Mouse (Mus musculus): ENCODE data around the gene Olfr56. TPM values are rescaled to one million over a fixed set of nuclear protein-coding genes. Genes with fewer than 3 reads are reported as not detected.
"Not testable (repeated sequence)": the region's sequence is repeated elsewhere in the genome, so short reads cannot be mapped to it uniquely, and the experiment has no call there.

Gene Olfr56
- polyA plus RNA-seq, 1 experiment from 2014 or later = not detected

DNA sequence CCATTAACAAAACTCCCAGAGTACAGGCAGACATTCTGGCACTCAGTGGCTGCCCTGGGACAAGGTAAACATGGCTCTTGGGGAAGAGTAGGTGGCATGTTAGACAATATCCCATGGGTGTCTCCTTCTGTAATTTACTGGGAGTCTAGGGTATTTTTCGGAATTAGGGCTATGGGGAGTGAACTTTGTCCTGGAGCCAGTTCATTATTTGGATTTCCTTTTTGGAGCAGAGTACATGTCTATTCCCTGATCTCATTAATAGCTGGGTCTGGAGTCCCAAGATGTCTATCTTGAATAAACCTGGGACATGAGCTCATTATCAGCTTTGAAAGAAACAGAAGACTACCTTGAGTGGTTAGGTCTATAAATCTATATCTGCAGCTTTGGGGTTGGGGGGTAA, 175.4 kb downstream of the Olfr56 start, which contains the start of gene Olfr1394:
Gene Olfr1394, plus strand, starts transcription at position 301 of the 400 bp plus-strand sequence.
- Histone ChIP-seq H3K4me3 (replicated peaks) (no peak within 1 kb of the TSS), H3K4me2 (replicated peaks) (no peak within 1 kb of the TSS), H3K27ac (no peak within 1 kb of the TSS), H3K4me1 (replicated peaks) (no peaks in the 10 kb centered on the region), H3K9ac (replicated peaks) (no peak within 1 kb of the TSS), H3K36me3 (no peaks in the 10 kb centered on the region), H3K27me3 (no peaks in the 10 kb centered on the region), H3K9me3 (no peaks in the 10 kb centered on the region)
- ATAC-seq = no peak
- WGBS = 93% methylated on average over 1 of the region's 1 CpGs

DNA sequence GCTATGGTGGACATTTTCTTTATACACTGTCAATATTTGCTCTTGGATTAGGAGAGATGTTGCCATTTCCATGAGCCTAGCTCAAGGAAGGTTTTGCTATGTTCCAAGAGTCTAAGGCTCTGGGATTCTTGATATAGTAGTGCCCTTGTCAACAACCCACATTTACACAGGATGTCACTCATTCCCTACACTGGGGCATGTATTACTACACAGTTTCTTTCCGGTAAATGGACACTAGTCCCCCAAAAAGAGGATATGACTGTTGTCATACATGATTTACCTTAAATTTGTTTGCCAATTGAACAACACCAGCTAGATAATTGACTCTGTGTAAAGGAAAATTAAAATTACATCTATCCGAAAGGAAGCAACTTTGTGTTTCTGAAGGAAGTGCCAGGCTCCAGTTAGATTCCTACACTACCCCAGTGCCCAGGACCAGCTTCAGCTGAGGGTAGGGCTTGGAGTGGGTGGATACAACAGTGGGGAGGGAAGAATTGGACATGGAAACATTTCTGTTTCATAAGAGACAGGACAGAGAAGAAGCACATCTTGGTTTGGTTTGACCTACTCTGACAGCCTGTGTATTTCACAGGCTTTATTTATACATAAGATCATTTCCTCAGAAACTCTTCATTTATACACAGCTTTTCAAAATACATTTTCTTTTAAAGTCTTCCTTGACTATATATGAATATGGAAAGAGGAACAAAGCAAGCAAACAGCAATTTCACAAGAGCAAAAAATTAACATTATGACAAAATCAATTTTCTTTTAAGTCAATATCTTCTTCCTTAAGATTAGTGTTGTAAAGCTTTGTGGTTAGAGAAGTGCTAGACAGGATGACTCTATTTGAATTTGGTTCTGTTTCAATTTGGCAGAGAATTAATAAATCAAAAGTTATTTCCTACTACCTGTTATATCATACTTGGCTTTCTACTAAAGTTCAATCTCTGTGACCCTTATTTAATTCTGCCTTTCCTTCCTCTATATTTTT, 178.4 kb downstream of the Olfr56 start:
- no peaks in the 10 kb centered on the region for H3K4me1 ChIP-seq (replicated peaks)
- no peaks in the 10 kb centered on the region for H3K27me3 ChIP-seq
- H3K9me3 ChIP-seq = no peaks in the 10 kb centered on the region
- WGBS = 91% methylated on average over 2 of the region's 2 CpGs
- no peak overlapping the region for H3K4me2 ChIP-seq (replicated peaks)
- H3K9ac ChIP-seq (replicated peaks) = no peak overlapping the region
- no peak for ATAC-seq
- H3K4me3 ChIP-seq (replicated peaks) = no peak overlapping the region
- H3K36me3 ChIP-seq = no peaks in the 10 kb centered on the region
- no peak overlapping the region for H3K27ac ChIP-seq

GRCm38 (mm10) chr11:49168839-49169611, 190.3 kb downstream of the Olfr56 start:
- Histone ChIP-seq H3K4me2 (replicated peaks) (peak overlapping the region; percentile 74), H3K36me3 (no peaks in the 10 kb centered on the region), H3K27ac (no peak overlapping the region), H3K27me3 (peaks cover 22% of the 10 kb centered on the region), H3K9ac (replicated peaks) (peak overlapping the region; percentile 57), H3K9me3 (peaks cover 3% of the 10 kb centered on the region; the same call in 1 of the 2 replicates), H3K4me3 (replicated peaks) (peak overlapping the region; percentile 43), H3K4me1 (replicated peaks) (peaks cover 8% of the 10 kb centered on the region)
- WGBS = 8% methylated on average over 49 of the region's 50 CpGs
- peak; percentile 85 for ATAC-seq

DNA sequence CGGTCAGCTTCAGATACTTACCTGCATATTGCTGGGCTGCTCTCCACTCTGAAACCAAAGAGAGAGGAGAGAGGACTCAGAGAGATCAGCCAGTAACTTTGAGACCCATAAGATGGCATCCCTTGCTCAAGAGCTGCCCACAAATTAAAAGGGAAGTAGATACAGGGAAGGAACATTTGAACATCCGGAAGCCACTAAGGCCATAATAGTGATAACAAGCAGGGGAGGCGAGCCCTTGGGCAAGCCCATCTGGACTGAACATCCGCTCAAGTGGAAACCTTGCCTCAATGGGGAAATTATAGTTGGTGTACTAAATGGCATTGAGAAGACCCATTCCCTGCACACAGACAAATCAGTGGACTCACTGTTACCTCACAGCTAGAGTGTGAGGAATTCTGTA, 191.9 kb downstream of the Olfr56 start:
- Histone ChIP-seq H3K4me1 (replicated peaks) (peaks cover 8% of the 10 kb centered on the region), H3K9me3 (peaks cover 3% of the 10 kb centered on the region; the same call in 1 of the 2 replicates), H3K27me3 (peaks cover 22% of the 10 kb centered on the region), H3K27ac (no peak overlapping the region), H3K9ac (replicated peaks) (no peak overlapping the region), H3K4me2 (replicated peaks) (no peak overlapping the region), H3K36me3 (no peaks in the 10 kb centered on the region), H3K4me3 (replicated peaks) (no peak overlapping the region)
- 91% methylated on average over 4 of the region's 4 CpGs for WGBS
- no peak for ATAC-seq

- no peaks in the 10 kb centered on the region for H3K36me3 ChIP-seq
- H3K27me3 ChIP-seq = peaks cover 3% of the 10 kb centered on the region; the same call in 1 of the 2 replicates
- H3K4me1 ChIP-seq (replicated peaks) = no peaks in the 10 kb centered on the region
- no peak overlapping the region for H3K4me2 ChIP-seq (replicated peaks)
- no peak overlapping the region for H3K27ac ChIP-seq
- H3K4me3 ChIP-seq (replicated peaks) = no peak overlapping the region
- no peak for ATAC-seq
- no peak overlapping the region for H3K9ac ChIP-seq (replicated peaks)
- no peaks in the 10 kb centered on the region for H3K9me3 ChIP-seq
- 92% methylated on average over 8 of the region's 8 CpGs for WGBS
Measured at GRCm38 (mm10) chr11:49175345-49175744, 196.7 kb downstream of the Olfr56 start.

- not testable (repeated sequence) for H3K27ac ChIP-seq; ATAC-seq; H3K27me3 ChIP-seq; H3K4me2 ChIP-seq (replicated peaks); H3K36me3 ChIP-seq; H3K4me1 ChIP-seq (replicated peaks); H3K9me3 ChIP-seq; H3K9ac ChIP-seq (replicated peaks); H3K4me3 ChIP-seq (replicated peaks)
- WGBS = 87% methylated on average over 4 of the region's 4 CpGs
Measured at GRCm38 (mm10) chr11:49176047-49176779, 197.5 kb downstream of the Olfr56 start.

GRCm38 (mm10) chr11:49183172-49183571, 204.5 kb downstream of the Olfr56 start:
- WGBS = 78% methylated on average over 1 of the region's 1 CpGs
- no peak overlapping the region for H3K27ac ChIP-seq
- ATAC-seq = no peak

More at GRCm38 (mm10) chr11:49183172-49183571, 204.5 kb downstream of the Olfr56 start:
- H3K9ac ChIP-seq (replicated peaks) = no peak overlapping the region
- no peaks in the 10 kb centered on the region for H3K27me3 ChIP-seq
- H3K36me3 ChIP-seq = no peaks in the 10 kb centered on the region
- H3K4me2 ChIP-seq (replicated peaks) = no peak overlapping the region
- no peaks in the 10 kb centered on the region for H3K9me3 ChIP-seq
- no peaks in the 10 kb centered on the region for H3K4me1 ChIP-seq (replicated peaks)
- H3K4me3 ChIP-seq (replicated peaks) = no peak overlapping the region

Other genes with a start within 250 kb of the Olfr56 start
- 472 and 473 TPM in 2 replicates for gene Rack1, start 178.6 kb upstream of the Olfr56 start, polyA plus RNA-seq (2015; fragmentation: Nextera tagmentation; extraction: Ambion mirVana)
- gene Trim41, start 161.5 kb upstream of the Olfr56 start, polyA plus RNA-seq (2015; fragmentation: Nextera tagmentation; extraction: Ambion mirVana) = 6.9 and 7.0 TPM in 2 replicates
- 0.89 and 1.0 TPM in 2 replicates for gene Trim7, start 152.7 kb upstream of the Olfr56 start, polyA plus RNA-seq (2015; fragmentation: Nextera tagmentation; extraction: Ambion mirVana)
- 3.4 and 3.6 TPM in 2 replicates for gene Gm12184, start 152.2 kb upstream of the Olfr56 start, polyA plus RNA-seq (2015; fragmentation: Nextera tagmentation; extraction: Ambion mirVana)
- 1.8 and 1.9 TPM in 2 replicates for gene Irgm1, start 107.2 kb upstream of the Olfr56 start, polyA plus RNA-seq (2015; fragmentation: Nextera tagmentation; extraction: Ambion mirVana)
- gene Gm5431, start 76.7 kb upstream of the Olfr56 start, polyA plus RNA-seq (2015; fragmentation: Nextera tagmentation; extraction: Ambion mirVana) = 0.17 and 0.21 TPM in 2 replicates
- gene Psme2b, start 32.7 kb upstream of the Olfr56 start, polyA plus RNA-seq (2015; fragmentation: Nextera tagmentation; extraction: Ambion mirVana) = 2.4 and 2.7 TPM in 2 replicates
- gene 9930111J21Rik1, start 509 bp downstream of the Olfr56 start, polyA plus RNA-seq (2015; fragmentation: Nextera tagmentation; extraction: Ambion mirVana) = 0.24 and 0.31 TPM in 2 replicates
- not detected in 2 replicates for gene Gm12185, start 13.3 kb downstream of the Olfr56 start, polyA plus RNA-seq (2015; fragmentation: Nextera tagmentation; extraction: Ambion mirVana)
- not detected in 2 replicates for gene Tgtp1, start 15.3 kb downstream of the Olfr56 start, polyA plus RNA-seq (2015; fragmentation: Nextera tagmentation; extraction: Ambion mirVana)
- gene 9930111J21Rik2, start 72.4 kb downstream of the Olfr56 start, polyA plus RNA-seq (2015; fragmentation: Nextera tagmentation; extraction: Ambion mirVana) = 0.15 and 0.30 TPM in 2 replicates
- not detected in 2 replicates for gene Tgtp2, start 85.3 kb downstream of the Olfr56 start, polyA plus RNA-seq (2015; fragmentation: Nextera tagmentation; extraction: Ambion mirVana)
- gene Ifi47, start 97.7 kb downstream of the Olfr56 start, polyA plus RNA-seq (2015; fragmentation: Nextera tagmentation; extraction: Ambion mirVana) = 0.39 and 0.64 TPM in 2 replicates
- not detected in 2 replicates for gene Olfr1396, start 136.0 kb downstream of the Olfr56 start, polyA plus RNA-seq (2015; fragmentation: Nextera tagmentation; extraction: Ambion mirVana)
- gene Olfr1395, start 163.4 kb downstream of the Olfr56 start, polyA plus RNA-seq (2015; fragmentation: Nextera tagmentation; extraction: Ambion mirVana) = not detected in 2 replicates
- not detected in 2 replicates for gene Olfr1394, start 175.5 kb downstream of the Olfr56 start, polyA plus RNA-seq (2015; fragmentation: Nextera tagmentation; extraction: Ambion mirVana)
- 0.17 TPM in 1 of 2 replicates, not detected in the other for gene Btnl9, start 208.3 kb downstream of the Olfr56 start, polyA plus RNA-seq (2015; fragmentation: Nextera tagmentation; extraction: Ambion mirVana)
- 56.6 and 58.5 TPM in 2 replicates for gene Zfp62, start 224.4 kb downstream of the Olfr56 start, polyA plus RNA-seq (2015; fragmentation: Nextera tagmentation; extraction: Ambion mirVana)